Mouse (Mus musculus): ENCODE results near the gene Ccdc171. TPM values are rescaled to one million over a fixed set of nuclear protein-coding genes. Genes with fewer than 3 reads are reported as not detected.
"Not testable (repeated sequence)": the region's sequence is repeated elsewhere in the genome, so short reads cannot be mapped to it uniquely, and the experiment has no call there.

Gene Ccdc171
- polyA plus RNA-seq, 1 experiment from 2014 or later, result 3.5 TPM

GRCm38 (mm10) chr4:83514976-83515669 is 10.2 kb upstream of the Ccdc171 start:
- H3K27ac ChIP-seq (ENCODE audit: low read depth), result no peak overlapping the region
- H3K4me1 ChIP-seq (ENCODE audit: insufficient read depth), result no peaks in the 10 kb centered on the region
- H3K27me3 ChIP-seq (ENCODE audit: insufficient read depth, low read length), result no peaks in the 10 kb centered on the region
- peak; percentile 47 for TF ChIP-seq CTCF (IDR thresholded peaks at IDR 0.05; ENCODE audit: low read depth)
- DNase-seq (peak; percentile 27), ATAC-seq (ENCODE audit: insufficient read depth) (no peak)
- H3K36me3 ChIP-seq (ENCODE audit: insufficient read depth), result no peaks in the 10 kb centered on the region
- H3K9me3 ChIP-seq (ENCODE audit: low read depth, low read length), result no peaks in the 10 kb centered on the region
- no peak overlapping the region for H3K4me2 ChIP-seq
- H3K9ac ChIP-seq, result no peak overlapping the region
- 80% methylated on average over 10 of the region's 10 CpGs for WGBS
- no peak overlapping the region for H3K4me3 ChIP-seq (ENCODE audit: low read depth, low read length)

DNA sequence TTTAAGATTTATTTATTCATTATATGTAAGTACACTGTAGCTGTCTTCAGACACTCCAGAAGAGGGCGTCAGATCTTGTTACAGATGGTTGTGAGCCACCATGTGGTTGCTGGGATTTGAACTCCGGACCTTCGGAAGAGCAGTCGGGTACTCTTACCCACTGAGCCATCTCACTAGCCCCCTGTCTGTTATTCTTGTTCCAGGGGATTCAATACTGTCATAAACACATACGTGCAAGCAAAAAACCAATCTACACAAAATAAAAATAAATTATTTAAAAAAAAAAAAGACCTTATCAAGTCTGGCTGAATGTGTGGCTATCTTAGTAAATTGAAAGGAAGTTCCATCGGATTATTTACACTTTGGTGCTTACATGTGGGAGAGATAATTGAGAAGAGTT is 9.2 kb upstream of the Ccdc171 start:
- not testable (repeated sequence) for ATAC-seq (ENCODE audit: insufficient read depth); H3K4me2 ChIP-seq; H3K9ac ChIP-seq; H3K9me3 ChIP-seq (ENCODE audit: low read depth, low read length); H3K36me3 ChIP-seq (ENCODE audit: insufficient read depth); H3K27ac ChIP-seq (ENCODE audit: low read depth); H3K4me1 ChIP-seq (ENCODE audit: insufficient read depth); H3K27me3 ChIP-seq (ENCODE audit: insufficient read depth, low read length); DNase-seq; H3K4me3 ChIP-seq (ENCODE audit: low read depth, low read length)
- 88% methylated on average over 5 of the region's 6 CpGs for WGBS

DNA sequence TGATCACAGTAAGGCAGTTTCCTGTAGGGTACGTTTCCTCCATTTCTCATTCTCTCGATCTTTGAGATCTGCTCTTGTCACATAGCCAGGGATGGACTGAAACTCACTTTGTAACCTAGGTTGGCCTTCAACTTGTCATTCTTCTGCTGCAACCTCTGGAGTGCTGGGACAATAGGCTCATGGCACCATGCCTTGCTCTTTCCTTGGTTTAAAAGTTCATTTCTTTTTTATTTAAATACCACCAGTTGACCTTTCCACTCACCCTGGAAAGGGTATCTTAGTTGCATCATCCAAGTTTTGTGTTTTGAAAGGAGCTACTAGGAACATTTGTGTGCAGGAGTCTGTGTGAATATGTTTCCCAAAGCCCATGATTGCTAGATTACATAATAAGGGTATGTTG is 6.2 kb upstream of the Ccdc171 start:
- DNase-seq, result no peak
- no peak for ATAC-seq (ENCODE audit: insufficient read depth)
- Histone ChIP-seq H3K4me1 (ENCODE audit: insufficient read depth) (no peaks in the 10 kb centered on the region), H3K27ac (ENCODE audit: low read depth) (no peak overlapping the region), H3K4me2 (no peak overlapping the region), H3K27me3 (ENCODE audit: insufficient read depth, low read length) (no peaks in the 10 kb centered on the region), H3K9me3 (ENCODE audit: low read depth, low read length) (no peaks in the 10 kb centered on the region), H3K4me3 (ENCODE audit: low read depth, low read length) (no peak overlapping the region), H3K36me3 (ENCODE audit: insufficient read depth) (no peaks in the 10 kb centered on the region), H3K9ac (no peak overlapping the region)
- TF ChIP-seq CTCF (IDR thresholded peaks at IDR 0.05; ENCODE audit: low read depth), result no peak
- WGBS, result 70% methylated on average over 2 of the region's 2 CpGs

- TF ChIP-seq CTCF (IDR thresholded peaks at IDR 0.05; ENCODE audit: low read depth), result no peak
- Histone ChIP-seq H3K36me3 (ENCODE audit: insufficient read depth) (no peaks in the 10 kb centered on the region), H3K4me3 (ENCODE audit: low read depth, low read length) (no peak overlapping the region), H3K4me1 (ENCODE audit: insufficient read depth) (no peaks in the 10 kb centered on the region), H3K9me3 (ENCODE audit: low read depth, low read length) (no peaks in the 10 kb centered on the region), H3K27ac (ENCODE audit: low read depth) (no peak overlapping the region), H3K4me2 (no peak overlapping the region), H3K9ac (no peak overlapping the region), H3K27me3 (ENCODE audit: insufficient read depth, low read length) (no peaks in the 10 kb centered on the region)
- peak; percentile 55; the same call in 1 of the 2 replicates for ATAC-seq (ENCODE audit: insufficient read depth)
- DNase-seq, result peak; percentile 68
These were observed 5.5 kb upstream of the Ccdc171 start for GRCm38 (mm10) chr4:83519807-83520206.

DNA sequence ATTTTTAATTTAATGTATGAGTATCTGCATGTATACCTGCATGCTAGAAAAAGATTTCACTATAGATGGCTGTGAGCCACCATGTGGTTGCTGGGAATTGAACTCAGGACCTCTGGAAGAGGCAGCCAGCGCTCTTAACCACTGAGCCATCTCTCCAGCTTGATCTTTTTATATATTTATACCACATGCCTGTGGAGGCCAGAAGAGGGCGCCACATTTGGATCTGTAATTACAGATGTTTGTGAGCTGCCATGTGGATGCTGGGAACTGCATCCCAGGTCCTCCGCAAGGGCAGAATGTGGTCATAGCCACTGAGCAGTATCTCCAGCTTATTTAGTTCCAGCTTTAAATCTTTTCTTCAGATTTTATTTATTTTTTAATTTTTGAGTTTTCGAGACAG is 5.0 kb upstream of the Ccdc171 start:
- Histone ChIP-seq H3K27ac (ENCODE audit: low read depth) (no peak overlapping the region), H3K9me3 (ENCODE audit: low read depth, low read length) (no peaks in the 10 kb centered on the region), H3K27me3 (ENCODE audit: insufficient read depth, low read length) (no peaks in the 10 kb centered on the region), H3K4me3 (ENCODE audit: low read depth, low read length) (no peak overlapping the region), H3K4me1 (ENCODE audit: insufficient read depth) (no peaks in the 10 kb centered on the region), H3K36me3 (ENCODE audit: insufficient read depth) (no peaks in the 10 kb centered on the region), H3K4me2 (no peak overlapping the region), H3K9ac (no peak overlapping the region)
- TF ChIP-seq CTCF (IDR thresholded peaks at IDR 0.05; ENCODE audit: low read depth), result peak; percentile 10; the same call in 1 of the 2 replicates
- no peak for ATAC-seq (ENCODE audit: insufficient read depth)
- no peak for DNase-seq
- 82% methylated on average over 4 of the region's 4 CpGs for WGBS

DNA sequence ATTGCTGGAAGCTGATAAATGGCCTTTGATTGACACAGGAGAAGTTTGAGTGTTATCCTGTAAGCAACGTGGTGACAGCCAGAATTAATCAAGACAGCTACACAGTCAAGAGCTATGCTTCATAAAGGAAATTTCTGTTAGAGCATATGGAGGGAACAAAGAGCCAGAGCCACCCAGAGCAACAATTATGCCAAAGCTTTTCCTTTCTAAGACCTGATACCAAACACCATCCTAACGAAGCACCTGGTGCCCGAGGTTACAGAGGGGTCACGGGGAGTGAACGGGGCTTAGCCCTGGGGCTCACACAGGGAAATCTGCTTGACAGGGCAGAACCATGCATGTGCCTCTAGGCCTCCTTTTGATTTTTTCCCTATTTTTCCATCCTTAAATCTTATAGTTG is 3.3 kb upstream of the Ccdc171 start:
- Histone ChIP-seq H3K9ac (no peak overlapping the region), H3K27ac (ENCODE audit: low read depth) (no peak overlapping the region), H3K4me3 (ENCODE audit: low read depth, low read length) (no peak overlapping the region), H3K4me2 (no peak overlapping the region), H3K4me1 (ENCODE audit: insufficient read depth) (no peaks in the 10 kb centered on the region), H3K36me3 (ENCODE audit: insufficient read depth) (no peaks in the 10 kb centered on the region), H3K27me3 (ENCODE audit: insufficient read depth, low read length) (no peaks in the 10 kb centered on the region), H3K9me3 (ENCODE audit: low read depth, low read length) (no peaks in the 10 kb centered on the region)
- 43% methylated on average over 5 of the region's 5 CpGs for whole genome bisulfite sequencing
- no peak for TF ChIP-seq CTCF (IDR thresholded peaks at IDR 0.05; ENCODE audit: low read depth)
- DNase-seq (no peak), ATAC-seq (ENCODE audit: insufficient read depth) (no peak)

GRCm38 (mm10) chr4:83524456-83524842 is 896 bp upstream of the Ccdc171 start:
- peak overlapping the region; percentile 78 for H3K4me3 ChIP-seq (ENCODE audit: low read depth, low read length)
- peak overlapping the region; percentile 77 for H3K9ac ChIP-seq
- H3K27me3 ChIP-seq (ENCODE audit: insufficient read depth, low read length), result no peaks in the 10 kb centered on the region
- WGBS, result 13% methylated on average over 6 of the region's 6 CpGs
- no peaks in the 10 kb centered on the region for H3K4me1 ChIP-seq (ENCODE audit: insufficient read depth)
- H3K4me2 ChIP-seq, result peak overlapping the region; percentile 94
- no peak for ATAC-seq (ENCODE audit: insufficient read depth)
- H3K9me3 ChIP-seq (ENCODE audit: low read depth, low read length), result no peaks in the 10 kb centered on the region
- TF ChIP-seq CTCF (IDR thresholded peaks at IDR 0.05; ENCODE audit: low read depth), result no peak
- H3K36me3 ChIP-seq (ENCODE audit: insufficient read depth), result no peaks in the 10 kb centered on the region
- DNase-seq, result no peak
- H3K27ac ChIP-seq (ENCODE audit: low read depth), result peak overlapping the region; percentile 96; the same call in 1 of the 2 replicates
